Comparison of ENCODE assay signal across 17 mouse cellular contexts in the genomic region with DNA sequence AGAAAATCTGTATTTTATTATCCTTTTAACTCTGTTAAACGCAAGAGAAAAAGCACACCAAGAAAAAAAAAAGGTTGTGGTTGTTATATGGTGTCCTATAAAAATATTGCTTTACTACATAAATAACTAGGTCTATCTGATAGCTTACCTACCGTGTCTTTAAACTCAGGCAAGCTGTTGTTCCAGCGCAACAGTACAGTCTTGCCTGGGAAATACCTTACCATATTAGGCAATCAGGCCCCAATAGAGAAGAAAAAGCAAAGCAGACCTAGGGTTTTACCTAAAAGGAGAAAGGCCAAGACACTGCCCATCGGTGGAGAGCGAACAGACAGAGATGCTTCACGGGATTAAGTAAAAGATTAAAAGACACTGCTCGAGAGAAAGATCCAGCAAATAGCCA.
DNase-seq lines count a peak whose midpoint lies in the region; ATAC-seq and TF ChIP-seq lines count a peak whose summit lies in the region.
"Had no signal": no experiment of that assay in that cellular context is flagged by ENCODE, and none has a peak within 500 bp of the region (broad histone marks: within the 10 kb centered on the region; RNA-seq: fewer than 3 reads in every experiment).

No protein-coding gene starts in this region.

- H3K4me3 ChIP-seq in heart, embryonic 13.5 days = no peak overlapping the region
- no peak overlapping the region for H3K4me3 ChIP-seq in embryonic facial prominence, embryonic 10.5 days
- H3K4me3 ChIP-seq in embryonic fibroblast, embryonic 13.5 days (ENCODE audit: insufficient read depth, low read length) = no peak overlapping the region
- no peak overlapping the region for H3K4me3 ChIP-seq in limb, embryonic 15.5 days
- H3K4me3 ChIP-seq in thymus, adult 2 months (ENCODE audit: control insufficient read depth, insufficient read depth, low read length) = no peak overlapping the region
- H3K4me3 ChIP-seq: kidney, embryonic 15.5 days had no signal

- H3K4me1 ChIP-seq in heart, embryonic 13.5 days = peaks cover 54% of the 10 kb centered on the region
- H3K4me1 ChIP-seq in embryonic facial prominence, embryonic 10.5 days = peaks cover 16% of the 10 kb centered on the region
- peaks cover 8% of the 10 kb centered on the region for H3K4me1 ChIP-seq in embryonic fibroblast, embryonic 13.5 days (ENCODE audit: control insufficient read depth, insufficient read depth, low read length)
- H3K4me1 ChIP-seq in limb, embryonic 15.5 days = peaks cover 2% of the 10 kb centered on the region; the same call in 1 of the 2 replicates
- no peaks in the 10 kb centered on the region for H3K4me1 ChIP-seq in thymus, adult 2 months (replicated peaks; ENCODE audit: control insufficient read depth, insufficient read depth, low read length)

- H3K4me2 ChIP-seq in heart, embryonic 13.5 days = no peak overlapping the region
- no peak overlapping the region for H3K4me2 ChIP-seq in limb, embryonic 15.5 days
- H3K4me2 ChIP-seq: kidney, embryonic 15.5 days had no signal

- no peak for DNase-seq in heart, postnatal 4 days
- DNase-seq in embryonic facial prominence, embryonic 10.5 days (ENCODE audit: low spot score) = no peak
- DNase-seq in urinary bladder, postnatal 4 days (ENCODE audit: low spot score in 2 of 2) = no peak
- no peak for DNase-seq in thymus, adult 2 months
- no peak for DNase-seq in natural killer cell, adult 2 months (ENCODE audit: low spot score in 2 of 2)
- DNase-seq: adrenal gland, adult 8-10 months; cerebellum, adult 18-20 months; liver; lung, adult 18-20 months; midbrain, embryonic 14.5 days; right cerebral cortex, postnatal 25 days; thymus, postnatal 25 days had no signal

- H3K27ac ChIP-seq in heart, embryonic 13.5 days (replicated peaks) = peak overlapping the region; percentile 55
- 0 out of 2 replicates have a peak overlapping the region, but pooled peaks have one; percentile 48 for H3K27ac ChIP-seq in embryonic facial prominence, embryonic 10.5 days (replicated peaks)
- peak overlapping the region; percentile 37 for H3K27ac ChIP-seq in embryonic fibroblast, embryonic 13.5 days (ENCODE audit: insufficient read depth, low read length)
- 0 out of 2 replicates have a peak overlapping the region, but pooled peaks have one; percentile 2 for H3K27ac ChIP-seq in limb, embryonic 15.5 days
- no peak overlapping the region for H3K27ac ChIP-seq in thymus, adult 2 months (ENCODE audit: control insufficient read depth, insufficient read depth, low read length)

- no peaks in the 10 kb centered on the region for H3K9me3 ChIP-seq in heart, embryonic 13.5 days
- no peaks in the 10 kb centered on the region for H3K9me3 ChIP-seq in embryonic facial prominence, embryonic 10.5 days
- H3K9me3 ChIP-seq in limb, embryonic 15.5 days = no peaks in the 10 kb centered on the region
- H3K9me3 ChIP-seq: kidney, embryonic 15.5 days had no signal

- H3K9ac ChIP-seq in heart, embryonic 13.5 days = 0 out of 2 replicates have a peak overlapping the region, but pooled peaks have one; percentile 24
- no peak overlapping the region for H3K9ac ChIP-seq in limb, embryonic 15.5 days
- H3K9ac ChIP-seq: kidney, embryonic 15.5 days had no signal

- no peak for ATAC-seq in heart, embryonic 13.5 days (ENCODE audit: extremely low read depth, insufficient number of reproducible peaks, low FRiP score, low TSS enrichment)
- ATAC-seq in limb, embryonic 15.5 days (ENCODE audit: insufficient number of reproducible peaks, low FRiP score, low TSS enrichment, low read depth) = no peak
- ATAC-seq: CD4-positive, CD25-positive, alpha-beta regulatory T cell, adult 4 months had no signal

- no peaks in the 10 kb centered on the region for H3K27me3 ChIP-seq in heart, embryonic 13.5 days (replicated peaks)
- no peaks in the 10 kb centered on the region for H3K27me3 ChIP-seq in embryonic facial prominence, embryonic 10.5 days (replicated peaks; ENCODE audit: low read depth, poor library complexity, severe bottlenecking)
- H3K27me3 ChIP-seq in limb, embryonic 15.5 days = no peaks in the 10 kb centered on the region
- no peaks in the 10 kb centered on the region for H3K27me3 ChIP-seq in thymus, adult 2 months (ENCODE audit: control insufficient read depth, insufficient read depth, low read length)
- H3K27me3 ChIP-seq: kidney, embryonic 15.5 days had no signal

- 31% methylated on average over 7 of the region's 7 CpGs for WGBS in heart, embryonic 13.5 days
- 56% methylated on average over 7 of the region's 7 CpGs for WGBS in embryonic facial prominence, embryonic 10.5 days
- WGBS in limb, embryonic 15.5 days = 47% methylated on average over 7 of the region's 7 CpGs
- WGBS in thymus, adult 2 months = 88% methylated on average over 7 of the region's 7 CpGs

- no peak for TF ChIP-seq CTCF in embryonic fibroblast, embryonic 13.5 days (IDR thresholded peaks at IDR 0.05; ENCODE audit: borderline replicate concordance, insufficient read depth, low read length)
- TF ChIP-seq CTCF in thymus, adult 2 months (IDR thresholded peaks at IDR 0.05; ENCODE audit: borderline replicate concordance, control insufficient read depth, extremely low read depth, insufficient read depth, low read length, poor library complexity) = no peak

- H3K36me3 ChIP-seq in heart, embryonic 13.5 days = peaks cover 41% of the 10 kb centered on the region
- H3K36me3 ChIP-seq in embryonic facial prominence, embryonic 10.5 days (replicated peaks) = no peaks in the 10 kb centered on the region
- peaks cover 3% of the 10 kb centered on the region; the same call in 1 of the 2 replicates for H3K36me3 ChIP-seq in limb, embryonic 15.5 days
- H3K36me3 ChIP-seq in thymus, adult 2 months (ENCODE audit: control insufficient read depth, insufficient read depth, low read length) = no peaks in the 10 kb centered on the region
- H3K36me3 ChIP-seq: kidney, embryonic 15.5 days had no signal

- no peak for TF ChIP-seq POLR2A in embryonic fibroblast, embryonic 13.5 days (IDR thresholded peaks at IDR 0.05; ENCODE audit: low read depth, low read length)
- TF ChIP-seq POLR2A in thymus, adult 2 months (IDR thresholded peaks at IDR 0.05; ENCODE audit: control insufficient read depth, extremely low read depth, insufficient read depth, low read length, poor library complexity) = no peak
